Mouse (Mus musculus): Measurements from ENCODE around the gene Neurog1.

Neurog1 gene

GRCm38 (mm10) chr13:56216090-56216489 lies 35.9 kb downstream of the Neurog1 start:
- DNase-seq = no peak

GRCm38 (mm10) chr13:56214633-56215032 lies 37.3 kb downstream of the Neurog1 start:
- DNase-seq = no peak

DNA sequence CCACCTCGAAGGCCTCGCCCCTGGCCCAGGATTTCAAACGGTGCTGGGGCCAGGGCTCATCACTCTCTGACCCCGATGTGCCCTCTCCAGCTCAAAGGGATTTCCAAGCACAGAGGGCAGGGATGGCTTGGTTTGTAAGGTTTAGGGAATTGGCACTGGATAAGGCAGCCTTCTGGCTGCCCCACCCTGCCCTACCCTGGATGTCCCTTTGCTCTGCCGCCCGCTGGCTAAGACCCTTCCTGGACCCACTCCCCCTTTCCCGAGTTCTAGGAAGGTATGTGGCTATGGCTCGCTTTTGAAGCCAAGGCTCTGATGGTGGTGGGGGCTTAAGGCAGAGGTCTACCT lies 42.9 kb downstream of the Neurog1 start:
- DNase-seq = no peak

DNA sequence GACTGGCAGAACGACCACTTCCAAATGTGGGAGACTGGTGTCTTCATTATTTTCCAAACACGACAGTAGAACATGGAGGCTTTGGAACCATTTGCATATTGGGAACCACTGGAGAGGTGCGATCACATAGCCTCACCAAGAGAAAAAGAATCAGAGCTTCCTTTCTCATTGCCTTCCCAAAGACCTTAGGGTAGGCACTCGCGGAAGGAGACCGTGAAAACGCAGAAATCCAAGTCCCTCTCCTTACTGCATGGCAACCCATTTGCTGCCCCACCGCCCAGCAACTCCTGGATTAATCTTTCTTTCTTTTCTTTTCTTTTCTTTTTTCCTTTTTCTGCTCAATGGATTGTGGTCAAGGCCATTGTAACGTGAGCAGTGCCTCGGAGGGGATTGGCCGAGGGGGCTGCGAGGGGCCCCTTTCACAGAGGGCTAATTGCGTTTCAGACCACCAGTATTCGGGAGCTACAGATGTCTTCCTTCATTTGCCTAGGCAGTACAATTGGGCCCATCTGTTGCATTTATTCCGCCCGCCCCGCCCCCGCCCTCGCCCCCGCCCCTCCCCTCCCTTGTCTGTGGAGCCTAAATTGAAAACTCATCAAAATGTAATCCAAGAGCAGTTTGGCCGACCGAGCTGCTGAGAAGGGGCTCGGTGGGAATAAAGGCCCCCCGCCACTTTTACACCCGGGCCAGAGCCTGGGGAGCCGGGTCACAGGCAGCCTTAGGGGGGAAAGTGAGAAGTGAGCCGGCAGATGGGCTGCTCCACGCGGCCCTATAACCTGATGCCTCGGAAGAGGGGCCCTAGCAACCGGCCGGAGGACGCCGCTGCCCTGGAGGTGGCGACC lies 43.5 kb downstream of the Neurog1 start:
- no peak for DNase-seq
